ENCODE assay signal across 9 mouse cellular contexts in the genomic region with DNA sequence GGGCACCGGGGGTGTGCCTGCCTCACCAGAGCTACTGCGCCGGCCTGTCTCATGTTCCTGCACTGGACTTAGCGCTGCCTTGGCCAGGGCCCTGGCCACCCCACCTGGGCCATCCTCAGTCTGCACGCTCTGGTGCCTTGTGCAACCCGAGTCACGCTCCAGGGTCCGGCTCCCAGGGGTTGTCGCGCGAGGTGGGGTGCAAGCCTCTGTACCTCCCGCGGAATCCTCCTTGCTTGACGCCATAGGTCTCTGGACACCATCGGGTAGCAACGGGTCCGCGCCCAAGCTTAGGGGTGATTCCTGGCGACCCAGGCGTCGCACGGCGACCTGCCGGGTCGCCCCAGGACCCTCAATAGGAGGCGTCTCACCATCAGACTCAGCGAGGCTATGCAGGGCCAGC. TPM values are rescaled to one million over a fixed set of nuclear protein-coding genes. Genes with fewer than 3 reads are reported as not detected.
DNase-seq lines count a peak whose midpoint lies in the region; ATAC-seq lines count a peak whose summit lies in the region.
"Had no signal": no experiment of that assay in that cellular context is flagged by ENCODE, and none has a peak within 500 bp of the region (broad histone marks: within the 10 kb centered on the region; RNA-seq: fewer than 3 reads in every experiment).

No protein-coding gene starts in this region.

- 22% methylated on average over 26 of the region's 27 CpGs for WGBS in limb, embryonic 11.5 days

- no peak for ATAC-seq in limb, embryonic 11.5 days (ENCODE audit: insufficient number of reproducible peaks, low FRiP score, low TSS enrichment, low read depth)

- peaks cover 42% of the 10 kb centered on the region for H3K27me3 ChIP-seq in limb, embryonic 11.5 days (ENCODE audit: control insufficient read depth, insufficient read depth, low read length)

- peak overlapping the region; percentile 84 for H3K4me2 ChIP-seq in limb, embryonic 11.5 days (ENCODE audit: low read depth, severe bottlenecking)

- DNase-seq in heart, adult 11 months = peak; percentile 93
- DNase-seq in heart, postnatal 10 days = no peak
- DNase-seq in spleen, postnatal 4 days (ENCODE audit: low spot score in 2 of 2) = peak; percentile 31 to 73
- DNase-seq in spleen, postnatal 10 days (ENCODE audit: low spot score in 2 of 2) = no peak
- no peak for DNase-seq in limb, embryonic 11.5 days (ENCODE audit: low spot score)
- DNase-seq in left cerebral cortex, postnatal 10 days (ENCODE audit: extremely low spot score in 1 of 2, low spot score in 2 of 2) = no peak
- DNase-seq in left cerebral cortex, postnatal 36 days (ENCODE audit: low spot score in 2 of 2) = no peak
- no peak for DNase-seq in cerebellum, adult 11-12 months

- no peak overlapping the region for H3K27ac ChIP-seq in limb, embryonic 11.5 days (replicated peaks; ENCODE audit: low read depth, low read length)

- peak overlapping the region; percentile 40; the same call in 1 of the 2 replicates for H3K9ac ChIP-seq in limb, embryonic 11.5 days (ENCODE audit: low read length)

- H3K4me1 ChIP-seq in limb, embryonic 11.5 days (ENCODE audit: control insufficient read depth, insufficient read depth, low read length) = peaks cover 14% of the 10 kb centered on the region

- no peaks in the 10 kb centered on the region for H3K36me3 ChIP-seq in limb, embryonic 11.5 days (ENCODE audit: control insufficient read depth, insufficient read depth, low read length)

- intact Hi-C loops in heart, postnatal 10 days (cut with DNase I) = no loop called here
- intact Hi-C loops in left cerebral cortex, postnatal 10 days (cut with DNase I) = no loop called here
- intact Hi-C loops in left cerebral cortex, postnatal 36 days (cut with DNase I) = no loop called here

- H3K9me3 ChIP-seq in limb, embryonic 11.5 days (ENCODE audit: control insufficient read depth, low read length) = no peaks in the 10 kb centered on the region

- peak overlapping the region; percentile 35 for H3K4me3 ChIP-seq in limb, embryonic 11.5 days (ENCODE audit: low read depth, low read length)

RNA-seq across cellular contexts. Expression of a gene that starts 4.0 kb away (rescaled TPM):
- total RNA-seq in heart, postnatal 10 days (2021) = 1 to 10 TPM; 6.4 to 7.3 TPM
- 8.2 and 8.6 TPM in 2 replicates for polyA plus RNA-seq in limb, embryonic 11.5 days (2014; fragmentation: Nextera tagmentation; extraction: Ambion mirVana)
- total RNA-seq in left cerebral cortex, postnatal 10 days (2021) = 1 to 10 TPM; 2.5 to 2.9 TPM
- 1 to 10 TPM; 3.1 to 4.1 TPM for total RNA-seq in left cerebral cortex, postnatal 36 days (2021)

RNA-seq across cellular contexts. Expression of a gene that starts 10.7 kb away (rescaled TPM):
- total RNA-seq in heart, postnatal 10 days (2021) = under 1 TPM; 0.17 to 0.22 TPM
- 9.1 and 11.0 TPM in 2 replicates for polyA plus RNA-seq in limb, embryonic 11.5 days (2014; fragmentation: Nextera tagmentation; extraction: Ambion mirVana)
- total RNA-seq in left cerebral cortex, postnatal 10 days (2021) = not detected
- total RNA-seq in left cerebral cortex, postnatal 36 days (2021) = not detected
- total RNA-seq: gastrocnemius, adult 8-10 months had no signal

RNA-seq across cellular contexts. Expression of a gene that starts 18.7 kb away (rescaled TPM):
- 10 to 100 TPM; 31.7 to 32.8 TPM for total RNA-seq in heart, postnatal 10 days (2021)
- 42.1 and 43.3 TPM in 2 replicates for polyA plus RNA-seq in limb, embryonic 11.5 days (2014; fragmentation: Nextera tagmentation; extraction: Ambion mirVana)
- total RNA-seq in left cerebral cortex, postnatal 10 days (2021) = 10 to 100 TPM; 29.4 to 36.6 TPM
- total RNA-seq in left cerebral cortex, postnatal 36 days (2021) = 10 to 100 TPM; 29.6 to 42.4 TPM

RNA-seq across cellular contexts. Expression of a gene that starts 24.8 kb away (rescaled TPM):
- under 1 TPM in 1 of 2 experiments, not detected in 1; 0.07 TPM for total RNA-seq in heart, postnatal 10 days (2021)
- 0.17 and 0.71 TPM in 2 replicates for polyA plus RNA-seq in limb, embryonic 11.5 days (2014; fragmentation: Nextera tagmentation; extraction: Ambion mirVana)
- 100 to 1,000 TPM; 183 to 187 TPM for total RNA-seq in left cerebral cortex, postnatal 10 days (2021)
- total RNA-seq in left cerebral cortex, postnatal 36 days (2021) = 10 to 100 TPM; 85.9 to 94.2 TPM

RNA-seq across cellular contexts. Expression of a gene that starts 34.4 kb away (rescaled TPM):
- not detected for total RNA-seq in heart, postnatal 10 days (2021)
- 0.16 TPM in 1 of 2 replicates, not detected in the other for polyA plus RNA-seq in limb, embryonic 11.5 days (2014; fragmentation: Nextera tagmentation; extraction: Ambion mirVana)
- total RNA-seq in left cerebral cortex, postnatal 10 days (2021) = 1 to 10 TPM; 4.2 to 4.6 TPM
- 1 to 10 TPM in 1 of 2 experiments, under 1 TPM in 1; 0.84 to 1.7 TPM for total RNA-seq in left cerebral cortex, postnatal 36 days (2021)
- total RNA-seq: gastrocnemius, adult 8-10 months had no signal

Comparison
In these comparisons a context has a peak if more than half of its experiments do, and no peak if none do; other contexts are left out.
1. DNase-seq: peak in heart, adult 11 months (single experiment) and spleen, postnatal 4 days (2 of 2); none in heart, postnatal 10 days (0 of 2), spleen, postnatal 10 days (0 of 2), limb, embryonic 11.5 days (single experiment), left cerebral cortex, postnatal 10 days (0 of 2), left cerebral cortex, postnatal 36 days (0 of 2) and cerebellum, adult 11-12 months (single experiment).